In genomic region chr10:24958280-24959042, GRCm38 (mm10) we compare ENCODE assay signal across 11 mouse cellular contexts. TPM values are rescaled to one million over a fixed set of nuclear protein-coding genes. Genes with fewer than 3 reads are reported as not detected.
DNase-seq lines count a peak whose midpoint lies in the region; ATAC-seq and TF ChIP-seq lines count a peak whose summit lies in the region.
"Had no signal": no experiment of that assay in that cellular context is flagged by ENCODE, and none has a peak within 500 bp of the region (broad histone marks: within the 10 kb centered on the region; RNA-seq: fewer than 3 reads in every experiment).

No protein-coding gene starts in this region.

- H3K36me3 ChIP-seq in heart, embryonic 12.5 days: no peaks in the 10 kb centered on the region
- no peaks in the 10 kb centered on the region for H3K36me3 ChIP-seq in lung, embryonic 15.5 days
- no peaks in the 10 kb centered on the region for H3K36me3 ChIP-seq in intestine, embryonic 14.5 days (ENCODE audit: control insufficient read depth, insufficient read depth, low read length)
- H3K36me3 ChIP-seq in small intestine, adult 2 months (ENCODE audit: control insufficient read depth, insufficient read depth, low read length): no peaks in the 10 kb centered on the region
- H3K36me3 ChIP-seq: limb, embryonic 15.5 days had no signal

- H3K27me3 ChIP-seq in heart, embryonic 12.5 days (replicated peaks): no peaks in the 10 kb centered on the region; the same call in 1 of the 2 replicates
- H3K27me3 ChIP-seq in lung, embryonic 15.5 days: peaks cover 7% of the 10 kb centered on the region; the same call in 1 of the 2 replicates
- H3K27me3 ChIP-seq in intestine, embryonic 14.5 days (replicated peaks; ENCODE audit: control insufficient read depth, insufficient read depth, low read length): no peaks in the 10 kb centered on the region
- H3K27me3 ChIP-seq in small intestine, adult 2 months (ENCODE audit: control insufficient read depth, insufficient read depth, low read length): no peaks in the 10 kb centered on the region
- H3K27me3 ChIP-seq: forebrain, embryonic 13.5 days had no signal

- 50% methylated on average over 15 of the region's 15 CpGs for WGBS in heart, embryonic 12.5 days
- 17% methylated on average over 15 of the region's 15 CpGs for WGBS in lung, embryonic 15.5 days
- WGBS in intestine, embryonic 14.5 days: 39% methylated on average over 15 of the region's 15 CpGs
- WGBS in small intestine, adult 2 months: 38% methylated on average over 15 of the region's 15 CpGs

- no peak for DNase-seq in heart, adult 8-10 months (ENCODE audit: low spot score)
- no peak for DNase-seq in lung, postnatal 36 days
- no peak for DNase-seq in intestine, embryonic 14.5 days (ENCODE audit: low spot score)
- DNase-seq in spleen, postnatal 10 days (ENCODE audit: low spot score in 2 of 2): no peak
- DNase-seq: cerebellum, adult 8-10 months had no signal

- H3K9ac ChIP-seq in heart, embryonic 12.5 days: no peak overlapping the region
- no peak overlapping the region for H3K9ac ChIP-seq in lung, embryonic 15.5 days
- H3K9ac ChIP-seq in intestine, embryonic 14.5 days (ENCODE audit: low read length): no peak overlapping the region
- H3K9ac ChIP-seq: forebrain, embryonic 13.5 days; limb, embryonic 15.5 days had no signal

- H3K27ac ChIP-seq in heart, embryonic 12.5 days (ENCODE audit: poor library complexity, severe bottlenecking): no peak overlapping the region
- no peak overlapping the region for H3K27ac ChIP-seq in lung, embryonic 15.5 days
- no peak overlapping the region for H3K27ac ChIP-seq in intestine, embryonic 14.5 days (ENCODE audit: low read depth)
- H3K27ac ChIP-seq in small intestine, adult 2 months (ENCODE audit: insufficient read depth, low read depth, low read length): no peak overlapping the region
- H3K27ac ChIP-seq: forebrain, embryonic 13.5 days; limb, embryonic 15.5 days had no signal

- H3K4me2 ChIP-seq in heart, embryonic 12.5 days: peak overlapping the region; percentile 64
- H3K4me2 ChIP-seq in lung, embryonic 15.5 days: peak overlapping the region; percentile 33
- 0 out of 2 replicates have a peak overlapping the region, but pooled peaks have one; percentile 9 for H3K4me2 ChIP-seq in intestine, embryonic 14.5 days (ENCODE audit: low read length)
- H3K4me2 ChIP-seq: limb, embryonic 15.5 days had no signal

- no peaks in the 10 kb centered on the region for H3K9me3 ChIP-seq in heart, embryonic 12.5 days (replicated peaks)
- no peaks in the 10 kb centered on the region for H3K9me3 ChIP-seq in lung, embryonic 15.5 days
- no peaks in the 10 kb centered on the region for H3K9me3 ChIP-seq in intestine, embryonic 14.5 days (ENCODE audit: control insufficient read depth, low read length)
- H3K9me3 ChIP-seq: forebrain, embryonic 13.5 days; limb, embryonic 15.5 days had no signal

- ATAC-seq in heart, embryonic 12.5 days (ENCODE audit: insufficient number of reproducible peaks, low FRiP score): no peak
- no peak for ATAC-seq in lung, embryonic 15.5 days (ENCODE audit: borderline replicate concordance, extremely low read depth, low FRiP score, low TSS enrichment)
- ATAC-seq in intestine, embryonic 14.5 days (replicated peaks; ENCODE audit: low FRiP score, low TSS enrichment, low read depth): no peak
- ATAC-seq: CD4-positive, CD25-positive, alpha-beta regulatory T cell, adult 4 months; forebrain, embryonic 13.5 days had no signal

- peaks cover 16% of the 10 kb centered on the region for H3K4me1 ChIP-seq in heart, embryonic 12.5 days (replicated peaks)
- H3K4me1 ChIP-seq in lung, embryonic 15.5 days: peaks cover 15% of the 10 kb centered on the region
- 0 out of 2 replicates have a peak, but pooled peaks cover 6% of the 10 kb centered on the region for H3K4me1 ChIP-seq in intestine, embryonic 14.5 days (replicated peaks; ENCODE audit: control insufficient read depth, insufficient read depth, low read length)
- peaks cover 3% of the 10 kb centered on the region; the same call in 1 of the 2 replicates for H3K4me1 ChIP-seq in small intestine, adult 2 months (ENCODE audit: control insufficient read depth, insufficient read depth, insufficient read length, low read length)

- no peak for TF ChIP-seq POLR2A in small intestine, adult 2 months (IDR thresholded peaks at IDR 0.05; ENCODE audit: low read depth, low read length)

- H3K4me3 ChIP-seq in heart, embryonic 12.5 days: 0 out of 2 replicates have a peak overlapping the region, but pooled peaks have one; percentile 9
- H3K4me3 ChIP-seq in lung, embryonic 15.5 days: no peak overlapping the region
- H3K4me3 ChIP-seq in intestine, embryonic 14.5 days (ENCODE audit: low read depth, low read length): no peak overlapping the region
- 0 out of 2 replicates have a peak overlapping the region, but pooled peaks have one; percentile 5 for H3K4me3 ChIP-seq in small intestine, adult 2 months (ENCODE audit: low read depth, low read length)
- H3K4me3 ChIP-seq: forebrain, embryonic 13.5 days; limb, embryonic 15.5 days had no signal

- TF ChIP-seq CTCF in small intestine, adult 2 months (IDR thresholded peaks at IDR 0.05; ENCODE audit: extremely low read depth, insufficient read length, insufficient replicate concordance, low read depth, low read length): no peak

RNA-seq across cellular contexts. Expression of gene Arg1, which starts 31.2 kb away (rescaled TPM):
- polyA plus RNA-seq in heart, embryonic 12.5 days (2016; fragmentation: Nextera tagmentation; extraction: Ambion mirVana): 0.41 and 0.54 TPM in 2 replicates
- not detected for total RNA-seq in heart, adult 8-10 months (2022)
- polyA plus RNA-seq in lung, embryonic 15.5 days (2015; fragmentation: Nextera tagmentation; extraction: Ambion mirVana): 1.7 and 2.3 TPM in 2 replicates
- polyA plus RNA-seq in intestine, embryonic 14.5 days (2014; fragmentation: Nextera tagmentation; extraction: Ambion mirVana): 4.3 and 4.8 TPM in 2 replicates
- 0.22 and 2.3 TPM in 2 replicates for polyA plus RNA-seq in small intestine, adult 2 months (2012; rRNA removed)

Comparison
In these comparisons a context has a peak if more than half of its experiments do, and no peak if none do; other contexts are left out.
1. H3K4me2 ChIP-seq: peak in every context shown above with its lines; median percentile 64 in heart, embryonic 12.5 days; 33 in lung, embryonic 15.5 days; 9 in intestine, embryonic 14.5 days.
2. H3K4me3 ChIP-seq: peak in heart, embryonic 12.5 days (single experiment) and small intestine, adult 2 months (single experiment); none in lung, embryonic 15.5 days (single experiment) and intestine, embryonic 14.5 days (single experiment).